ENCODE assay signal across 19 mouse cellular contexts in genomic region chr8:83722631-83723030, GRCm38 (mm10).
"Had no signal": no experiment of that assay in that cellular context is flagged by ENCODE, and none has a peak within 500 bp of the region (broad histone marks: within the 10 kb centered on the region; RNA-seq: fewer than 3 reads in every experiment).

No protein-coding gene starts in this region.

- H3K27ac ChIP-seq: liver, embryonic 15.5 days; macrophage; midbrain, embryonic 13.5 days; midbrain, embryonic 15.5 days; neural tube, embryonic 12.5 days; stomach, embryonic 15.5 days; stomach, postnatal 0 days had no signal

- H3K4me1 ChIP-seq: lung, embryonic 15.5 days; midbrain, embryonic 13.5 days; midbrain, embryonic 15.5 days; neural tube, embryonic 12.5 days; stomach, embryonic 15.5 days had no signal

- H3K4me3 ChIP-seq: liver, embryonic 15.5 days; lung, embryonic 15.5 days; megakaryocyte, embryonic 14.5 days; midbrain, embryonic 13.5 days; midbrain, embryonic 15.5 days; neural tube, embryonic 12.5 days; stomach, embryonic 15.5 days had no signal

- ATAC-seq: liver, postnatal 0 days; midbrain, embryonic 13.5 days; midbrain, embryonic 15.5 days had no signal

- H3K9me3 ChIP-seq: liver, embryonic 15.5 days; lung, embryonic 15.5 days; megakaryocyte, embryonic 14.5 days; midbrain, embryonic 13.5 days; midbrain, embryonic 15.5 days; neural tube, embryonic 12.5 days; stomach, embryonic 15.5 days had no signal

- DNase-seq: liver, postnatal 0 days; lung, adult 2 months; lung, postnatal 14 days; right cerebral cortex, postnatal 14 days; right cerebral cortex, postnatal 4 days; spleen, adult 18-20 months; thymus, adult 2 months; thymus, postnatal 25 days; thymus, postnatal 4 days had no signal

- H3K9ac ChIP-seq: liver, embryonic 15.5 days; liver, postnatal 0 days; lung, embryonic 15.5 days; midbrain, embryonic 13.5 days; midbrain, embryonic 15.5 days; neural tube, embryonic 12.5 days; stomach, embryonic 15.5 days had no signal

- H3K4me2 ChIP-seq: liver, embryonic 15.5 days; lung, embryonic 15.5 days; midbrain, embryonic 11.5 days; midbrain, embryonic 13.5 days; midbrain, embryonic 15.5 days; neural tube, embryonic 12.5 days; stomach, embryonic 15.5 days had no signal

- H3K27me3 ChIP-seq: liver, embryonic 15.5 days; lung, embryonic 15.5 days; megakaryocyte, embryonic 14.5 days; midbrain, embryonic 13.5 days; midbrain, embryonic 15.5 days; neural tube, embryonic 12.5 days; stomach, embryonic 15.5 days had no signal
